12 mouse cellular contexts compared by ENCODE assay signal in genomic region chr2:116074061-116074460, GRCm38 (mm10). TPM values are rescaled to one million over a fixed set of nuclear protein-coding genes. Genes with fewer than 3 reads are reported as not detected.
DNase-seq lines count a peak whose midpoint lies in the region; ATAC-seq and TF ChIP-seq lines count a peak whose summit lies in the region.
"Had no signal": no experiment of that assay in that cellular context is flagged by ENCODE, and none has a peak within 500 bp of the region (broad histone marks: within the 10 kb centered on the region; RNA-seq: fewer than 3 reads in every experiment).

No protein-coding gene starts in this region.

- 13% methylated on average over 3 of the region's 3 CpGs for WGBS in forebrain, postnatal 0 days
- WGBS in midbrain, embryonic 12.5 days = 3% methylated on average over 3 of the region's 3 CpGs

- peak; percentile 11 for DNase-seq in retina, embryonic 14.5 days (ENCODE audit: low spot score)
- no peak for DNase-seq in retina, postnatal 1 day
- peak; percentile 55 for DNase-seq in forebrain, postnatal 0 days
- DNase-seq in thymus, postnatal 0 days (ENCODE audit: low spot score) = no peak
- DNase-seq in right cerebral cortex, postnatal 36 days (ENCODE audit: low spot score in 2 of 2) = no peak
- no peak for DNase-seq in embryo, embryonic 10 days (ENCODE audit: low spot score)
- DNase-seq: adrenal gland, postnatal 36 days; kidney, postnatal 4 days; thymus, postnatal 25 days had no signal

- no peaks in the 10 kb centered on the region for H3K9me3 ChIP-seq in forebrain, postnatal 0 days (ENCODE audit: low read length)
- H3K9me3 ChIP-seq in midbrain, embryonic 12.5 days = no peaks in the 10 kb centered on the region
- H3K9me3 ChIP-seq: liver, embryonic 15.5 days had no signal

- peak overlapping the region; percentile 77; the same call in 1 of the 2 replicates for H3K9ac ChIP-seq in forebrain, postnatal 0 days
- peak overlapping the region; percentile 21 for H3K9ac ChIP-seq in midbrain, embryonic 12.5 days (replicated peaks)
- H3K9ac ChIP-seq: liver, embryonic 15.5 days had no signal

- H3K4me2 ChIP-seq in forebrain, postnatal 0 days (ENCODE audit: low read depth) = peak overlapping the region; percentile 61
- H3K4me2 ChIP-seq in midbrain, embryonic 12.5 days (replicated peaks) = peak overlapping the region; percentile 81
- H3K4me2 ChIP-seq: liver, embryonic 15.5 days had no signal

- ATAC-seq in forebrain, postnatal 0 days = no peak
- ATAC-seq in midbrain, embryonic 12.5 days (ENCODE audit: low FRiP score, low read depth) = no peak

- H3K36me3 ChIP-seq in forebrain, postnatal 0 days (ENCODE audit: insufficient read depth) = no peaks in the 10 kb centered on the region
- no peaks in the 10 kb centered on the region for H3K36me3 ChIP-seq in midbrain, embryonic 12.5 days
- H3K36me3 ChIP-seq: liver, embryonic 15.5 days had no signal

- no peak for TF ChIP-seq CTCF in forebrain, postnatal 0 days (IDR thresholded peaks at IDR 0.05; ENCODE audit: low read depth)

- H3K4me1 ChIP-seq in forebrain, postnatal 0 days (ENCODE audit: insufficient read depth) = no peaks in the 10 kb centered on the region
- H3K4me1 ChIP-seq in midbrain, embryonic 12.5 days = peaks cover 31% of the 10 kb centered on the region

- peak overlapping the region; percentile 96; the same call in 1 of the 2 replicates for H3K27ac ChIP-seq in forebrain, postnatal 0 days (ENCODE audit: low read depth, low read length)
- no peak overlapping the region for H3K27ac ChIP-seq in midbrain, embryonic 12.5 days (replicated peaks)
- H3K27ac ChIP-seq: liver, embryonic 15.5 days; macrophage had no signal

- peak overlapping the region; percentile 70 for H3K4me3 ChIP-seq in forebrain, postnatal 0 days (ENCODE audit: low read depth, low read length)
- H3K4me3 ChIP-seq in midbrain, embryonic 12.5 days = peak overlapping the region; percentile 39
- H3K4me3 ChIP-seq: liver, embryonic 15.5 days had no signal

- no peaks in the 10 kb centered on the region for H3K27me3 ChIP-seq in forebrain, postnatal 0 days (ENCODE audit: insufficient read depth, low read length)
- peaks cover 50% of the 10 kb centered on the region for H3K27me3 ChIP-seq in midbrain, embryonic 12.5 days

RNA-seq across cellular contexts. Expression of gene Meis2, which starts 8.4 kb away (rescaled TPM):
- 204 and 227 TPM in 2 replicates for total RNA-seq in forebrain, postnatal 0 days (2014; rRNA removed)
- 85.5 and 106 TPM in 2 replicates for polyA plus RNA-seq in forebrain, postnatal 0 days (2015; fragmentation: Nextera tagmentation; extraction: Ambion mirVana)
- 76.1 and 92.1 TPM in 2 replicates for polyA plus RNA-seq in midbrain, embryonic 12.5 days (2016; fragmentation: Nextera tagmentation; extraction: Ambion mirVana)
- polyA plus RNA-seq in thymus, postnatal 0 days (2015; fragmentation: Nextera tagmentation; extraction: Ambion mirVana) = 8.2 TPM in 2 replicates
- polyA plus RNA-seq: macrophage had no signal

Comparison
In these comparisons a context has a peak if more than half of its experiments do, and no peak if none do; other contexts are left out.
1. DNase-seq: peak in retina, embryonic 14.5 days (single experiment) and forebrain, postnatal 0 days (single experiment); none in retina, postnatal 1 day (single experiment), thymus, postnatal 0 days (single experiment), right cerebral cortex, postnatal 36 days (0 of 2) and embryo, embryonic 10 days (single experiment).